Mouse (Mus musculus) stomach, postnatal 0 days (tissue): ENCODE data around the gene Tbc1d15. TPM values are rescaled to one million over a fixed set of nuclear protein-coding genes. Genes with fewer than 3 reads are reported as not detected.

Experiments used
- ATAC-seq: fragments of 200-750 bp; cut with Nextera tagmentation; 2 replicates; pipeline ENCODE4 v1.8.0; 2017; ENCODE audit not compliant: low FRiP score, low TSS enrichment
- DNase-seq: peaks from one replicate; pipeline ENCODE4 v3.0.0-alpha.2; 2016; ENCODE audit warnings: low spot score
- H3K27ac ChIP-seq: fragments of 300-500 bp; sonication (generic); replicated peaks from 2 replicates; pipeline ENCODE4 v1.5.1; 2014; ENCODE audit warnings: mild to moderate bottlenecking, control low read depth
- H3K27me3 ChIP-seq: fragments of 300-500 bp; sonication (generic); 2 replicates; pipeline ENCODE4 v1.6.1; 2014; ENCODE audit warnings: low read length; ENCODE audit not compliant: control insufficient read depth, insufficient read depth
- H3K36me3 ChIP-seq: fragments of 300-500 bp; sonication (generic); 2 replicates; pipeline ENCODE4 v1.6.1; 2014; ENCODE audit warnings: low read length, mixed read lengths; ENCODE audit not compliant: control insufficient read depth, insufficient read depth
- H3K4me1 ChIP-seq: fragments of 300-500 bp; sonication (generic); replicated peaks from 2 replicates; pipeline ENCODE4 v1.6.1; 2014; ENCODE audit warnings: antibody characterized with exemption; ENCODE audit not compliant: control insufficient read depth, insufficient read depth
- H3K4me2 ChIP-seq: fragments of 300-500 bp; sonication (generic); replicated peaks from 2 replicates; pipeline ENCODE4 v1.6.1; 2014; ENCODE audit warnings: low read depth, mild to moderate bottlenecking, control low read depth, moderate library complexity
- H3K4me3 ChIP-seq: fragments of 300-500 bp; sonication (generic); 2 replicates; pipeline ENCODE4 v1.5.1; 2014; ENCODE audit warnings: low read depth, low read length, control low read depth
- H3K9ac ChIP-seq: fragments of 300-500 bp; sonication (generic); 2 replicates; pipeline ENCODE4 v1.6.1; 2014; ENCODE audit warnings: mild to moderate bottlenecking, low read length, control low read depth, mixed read lengths
- H3K9me3 ChIP-seq: fragments of 300-500 bp; sonication (generic); 2 replicates; pipeline ENCODE4 v1.6.1; 2016; ENCODE audit warnings: low read length; ENCODE audit not compliant: control insufficient read depth
- CTCF ChIP-seq: IDR thresholded peaks from 2 replicates; pipeline ENCODE4 v1.5.1; 2016; ENCODE audit warnings: antibody characterized with exemption, low read depth, mild to moderate bottlenecking, moderate library complexity
- EP300 ChIP-seq: optimal IDR thresholded peaks from 2 replicates; pipeline ENCODE3; 2016; ENCODE audit warnings: antibody characterized with exemption
- WGBS: fragments of 180-500 bp; shearing (Covaris S2); extraction: QIAGEN DNeasy Blood & Tissue Kit; methylation state at CpG from one replicate; pipeline ENCODE4 v1.1.7; 2014; 5-methylcytosine and 5-hydroxymethylcytosine counted together
- polyA plus RNA-seq: library from polyadenylated mRNA; unstranded; fragments of >200 nt; fragmentation: Nextera tagmentation; extraction: Ambion mirVana; gene quantifications from 2 replicates; pipeline ENCODE4 v1.2.1, GENCODE M21; 2015

Gene Tbc1d15
- polyA plus RNA-seq, 1 experiment from 2014 or later: 46.5 TPM

DNA sequence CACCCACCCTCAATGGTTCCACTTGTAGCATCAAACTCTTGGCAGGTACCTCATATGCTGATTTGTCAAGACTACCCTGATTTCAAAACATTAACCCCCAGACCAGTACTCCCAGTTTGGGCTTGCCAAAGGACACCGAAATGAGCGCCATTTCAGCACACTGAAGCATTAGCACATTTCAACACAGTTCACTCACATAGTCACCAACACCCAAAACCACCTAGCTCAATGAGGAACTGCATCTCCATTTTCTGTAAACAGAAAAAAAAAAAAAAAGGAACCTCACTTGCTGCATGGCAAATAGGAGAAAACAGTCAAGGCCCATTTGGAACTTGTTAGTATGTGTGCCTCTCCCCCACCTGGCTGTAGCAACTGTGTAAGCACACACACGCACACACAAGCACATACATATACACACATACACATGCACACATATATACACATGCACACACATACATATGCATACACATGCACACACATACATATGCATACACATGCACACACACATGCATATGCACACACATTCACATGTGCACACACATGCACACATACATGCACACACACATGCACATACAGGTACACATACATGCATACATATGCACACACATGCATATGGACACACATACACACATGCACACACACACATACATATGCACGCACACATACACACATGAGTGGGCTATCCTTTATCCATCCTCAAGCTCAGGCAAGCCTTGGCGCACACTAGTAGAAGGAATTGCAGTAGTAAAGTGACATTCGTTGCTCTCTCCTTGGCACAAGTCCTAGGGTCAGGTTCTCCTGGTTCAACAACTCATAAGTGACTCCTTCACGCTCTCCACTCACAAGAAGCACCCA is 80.5 kb downstream of the Tbc1d15 start:
- no peak for TF ChIP-seq CTCF
- TF ChIP-seq EP300: no peak
- H3K4me3 ChIP-seq: no peak overlapping the region

GRCm38 (mm10) chr10:115169410-115169809 is 81.9 kb downstream of the Tbc1d15 start:
- Histone ChIP-seq H3K27me3 (no peaks in the 10 kb centered on the region), H3K9ac (no peak overlapping the region), H3K4me2 (no peak overlapping the region), H3K36me3 (no peaks in the 10 kb centered on the region), H3K4me1 (no peaks in the 10 kb centered on the region), H3K9me3 (no peaks in the 10 kb centered on the region), H3K4me3 (no peak overlapping the region), H3K27ac (no peak overlapping the region)
- 16% methylated on average over 9 of the region's 9 CpGs for WGBS
- TF ChIP-seq CTCF (no peak), EP300 (no peak)
- DNase-seq (no peak), ATAC-seq (no peak)

More for the DNA sequence above, 80.5 kb downstream of the Tbc1d15 start:
- WGBS: 80% methylated on average over 7 of the region's 7 CpGs
- Histone ChIP-seq H3K9me3 (no peaks in the 10 kb centered on the region), H3K36me3 (no peaks in the 10 kb centered on the region), H3K4me1 (no peaks in the 10 kb centered on the region), H3K27ac (no peak overlapping the region), H3K27me3 (no peaks in the 10 kb centered on the region), H3K9ac (no peak overlapping the region), H3K4me2 (no peak overlapping the region)
- no peak for DNase-seq
- no peak for ATAC-seq

DNA sequence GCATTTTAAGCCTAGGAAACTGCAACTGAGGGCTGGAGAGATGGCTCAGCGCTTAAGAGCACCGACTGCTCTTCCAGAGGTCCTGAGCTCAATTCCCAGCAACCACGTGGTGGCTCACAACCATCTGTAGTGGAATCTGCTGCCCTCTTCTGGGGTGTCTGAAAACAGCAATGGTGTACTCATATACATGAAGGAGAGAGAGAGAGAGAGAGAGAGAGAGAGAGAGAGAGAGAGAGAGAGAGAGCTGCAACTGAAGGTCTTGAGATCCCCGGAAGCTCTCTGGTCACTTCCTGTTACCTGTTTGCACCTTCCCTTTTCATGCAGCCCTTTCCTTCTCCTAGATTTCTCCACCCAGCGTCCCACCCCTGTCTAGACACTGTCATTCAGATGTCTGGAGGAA is 91.0 kb downstream of the Tbc1d15 start:
- 75% methylated on average over 5 of the region's 5 CpGs for WGBS
- Histone ChIP-seq H3K9me3 (no peaks in the 10 kb centered on the region), H3K4me2 (no peak overlapping the region), H3K27ac (no peak overlapping the region), H3K36me3 (no peaks in the 10 kb centered on the region), H3K9ac (no peak overlapping the region), H3K4me1 (no peaks in the 10 kb centered on the region), H3K27me3 (no peaks in the 10 kb centered on the region), H3K4me3 (no peak overlapping the region)
- no peak for ATAC-seq
- no peak for DNase-seq
- no peak for TF ChIP-seq EP300
- TF ChIP-seq CTCF: no peak

Other genes starting within 250 kb of the Tbc1d15 start
- gene Tph2, start 66.4 kb downstream of the Tbc1d15 start, polyA plus RNA-seq: not detected in 2 replicates
- gene Rab21, start 64.1 kb upstream of the Tbc1d15 start, polyA plus RNA-seq: 8.0 and 17.0 TPM in 2 replicates
- gene Tmem19, start 111.0 kb upstream of the Tbc1d15 start, polyA plus RNA-seq: 26.3 and 29.5 TPM in 2 replicates
- gene Thap2, start 133.0 kb upstream of the Tbc1d15 start, polyA plus RNA-seq: 13.1 and 13.7 TPM in 2 replicates
- 6.7 and 8.7 TPM in 2 replicates for gene Zfc3h1, start 133.5 kb upstream of the Tbc1d15 start, polyA plus RNA-seq